Mouse (Mus musculus) testis, adult 2 months (tissue): ENCODE results near the gene Tcf7l1. TPM values are rescaled to one million over a fixed set of nuclear protein-coding genes. Genes with fewer than 3 reads are reported as not detected.

Experiments used
- H3K27ac ChIP-seq: fragments of 200-500 bp; 2 replicates; pipeline ENCODE4 v1.5.1; 2012; ENCODE audit warnings: low read depth, low read length; ENCODE audit not compliant: control insufficient read depth, insufficient read depth
- H3K27me3 ChIP-seq: fragments of 200-500 bp; 2 replicates; pipeline ENCODE4 v1.6.1; 2012; ENCODE audit warnings: mild to moderate bottlenecking, low read length, moderate library complexity; ENCODE audit not compliant: control insufficient read depth, insufficient read depth
- H3K36me3 ChIP-seq: fragments of 200-500 bp; 2 replicates; pipeline ENCODE4 v1.6.1; 2012; ENCODE audit warnings: mild to moderate bottlenecking, low read length; ENCODE audit not compliant: control insufficient read depth, insufficient read depth
- H3K4me1 ChIP-seq: fragments of 200-500 bp; 2 replicates; pipeline ENCODE4 v1.6.1; 2012; ENCODE audit warnings: low read length; ENCODE audit not compliant: control insufficient read depth, insufficient read depth
- H3K4me3 ChIP-seq: fragments of 200-500 bp; 2 replicates; pipeline ENCODE4 v1.5.1; 2012; ENCODE audit warnings: low read depth, mild to moderate bottlenecking, low read length, moderate library complexity, mixed read lengths; ENCODE audit not compliant: control insufficient read depth
- CTCF ChIP-seq: fragments of 200-500 bp; IDR thresholded peaks from 2 replicates; pipeline ENCODE4 v1.5.1; 2012; ENCODE audit warnings: low read depth, mild to moderate bottlenecking, inconsistent platforms, low read length, moderate library complexity; ENCODE audit not compliant: control insufficient read depth, insufficient read depth, insufficient replicate concordance
- POLR2A ChIP-seq: fragments of 200-500 bp; IDR thresholded peaks from 2 replicates; pipeline ENCODE4 v1.6.1; 2012; ENCODE audit warnings: low read depth, mild to moderate bottlenecking, inconsistent platforms, low read length, moderate library complexity; ENCODE audit not compliant: control insufficient read depth
- polyA plus RNA-seq: library from polyadenylated mRNA; depleted of rRNA; stranded (reverse); fragments of >200 nt; gene quantifications from 2 replicates; pipeline ENCODE4 v1.2.3, GENCODE M21; 2012

Tcf7l1 gene
- polyA plus RNA-seq, 1 experiment, result 3.0 TPM

GRCm38 (mm10) chr6:72783780-72784179, 5.3 kb downstream of the Tcf7l1 start:
- peaks cover 5% of the 10 kb centered on the region for H3K4me1 ChIP-seq
- H3K27ac ChIP-seq, result no peak overlapping the region
- no peaks in the 10 kb centered on the region for H3K36me3 ChIP-seq
- H3K27me3 ChIP-seq, result no peaks in the 10 kb centered on the region
- TF ChIP-seq POLR2A (no peak), CTCF (no peak)
- H3K4me3 ChIP-seq, result no peak overlapping the region

GRCm38 (mm10) chr6:72778779-72779776, 10.0 kb downstream of the Tcf7l1 start:
- Histone ChIP-seq H3K4me1 (no peaks in the 10 kb centered on the region), H3K36me3 (no peaks in the 10 kb centered on the region), H3K27me3 (no peaks in the 10 kb centered on the region), H3K27ac (no peak overlapping the region), H3K4me3 (no peak overlapping the region)
- no peak for TF ChIP-seq POLR2A
- peak; percentile 43; the same call in 1 of the 2 replicates for TF ChIP-seq CTCF

- TF ChIP-seq CTCF (no peak), POLR2A (no peak)
- Histone ChIP-seq H3K36me3 (no peaks in the 10 kb centered on the region), H3K27me3 (no peaks in the 10 kb centered on the region), H3K4me1 (no peaks in the 10 kb centered on the region), H3K27ac (no peak overlapping the region), H3K4me3 (no peak overlapping the region)
These were observed 11.8 kb downstream of the Tcf7l1 start for GRCm38 (mm10) chr6:72777212-72777611.

- Histone ChIP-seq H3K27me3 (no peaks in the 10 kb centered on the region), H3K27ac (no peak overlapping the region), H3K4me1 (no peaks in the 10 kb centered on the region), H3K36me3 (no peaks in the 10 kb centered on the region), H3K4me3 (no peak overlapping the region)
- TF ChIP-seq POLR2A (no peak), CTCF (no peak)
These were observed 14.8 kb downstream of the Tcf7l1 start for GRCm38 (mm10) chr6:72774275-72774674.

- H3K36me3 ChIP-seq, result no peaks in the 10 kb centered on the region
- H3K27ac ChIP-seq, result no peak overlapping the region
- no peaks in the 10 kb centered on the region for H3K27me3 ChIP-seq
- H3K4me1 ChIP-seq, result no peaks in the 10 kb centered on the region
- TF ChIP-seq POLR2A (no peak), CTCF (no peak)
- H3K4me3 ChIP-seq, result no peak overlapping the region
These were observed 18.9 kb downstream of the Tcf7l1 start for GRCm38 (mm10) chr6:72769915-72770776.

- H3K27ac ChIP-seq, result no peak overlapping the region
- TF ChIP-seq CTCF, result no peak
- TF ChIP-seq POLR2A, result no peak
- H3K4me1 ChIP-seq, result no peaks in the 10 kb centered on the region
- no peak overlapping the region for H3K4me3 ChIP-seq
- H3K27me3 ChIP-seq, result no peaks in the 10 kb centered on the region
- H3K36me3 ChIP-seq, result no peaks in the 10 kb centered on the region
These were observed 19.7 kb downstream of the Tcf7l1 start for GRCm38 (mm10) chr6:72769343-72769742.

- no peak overlapping the region for H3K27ac ChIP-seq
- H3K4me3 ChIP-seq, result no peak overlapping the region
- H3K27me3 ChIP-seq, result no peaks in the 10 kb centered on the region
- no peaks in the 10 kb centered on the region for H3K36me3 ChIP-seq
- no peaks in the 10 kb centered on the region for H3K4me1 ChIP-seq
- no peak for TF ChIP-seq CTCF
- TF ChIP-seq POLR2A, result no peak
These were observed 20.2 kb downstream of the Tcf7l1 start for GRCm38 (mm10) chr6:72768804-72769203.
